Mouse (Mus musculus): ENCODE measurements around the gene Aldh1l2. TPM values are rescaled to one million over a fixed set of nuclear protein-coding genes. Genes with fewer than 3 reads are reported as not detected.

The Aldh1l2 gene
- polyA plus RNA-seq, 1 experiment from 2014 or later = 17.2 TPM

DNA sequence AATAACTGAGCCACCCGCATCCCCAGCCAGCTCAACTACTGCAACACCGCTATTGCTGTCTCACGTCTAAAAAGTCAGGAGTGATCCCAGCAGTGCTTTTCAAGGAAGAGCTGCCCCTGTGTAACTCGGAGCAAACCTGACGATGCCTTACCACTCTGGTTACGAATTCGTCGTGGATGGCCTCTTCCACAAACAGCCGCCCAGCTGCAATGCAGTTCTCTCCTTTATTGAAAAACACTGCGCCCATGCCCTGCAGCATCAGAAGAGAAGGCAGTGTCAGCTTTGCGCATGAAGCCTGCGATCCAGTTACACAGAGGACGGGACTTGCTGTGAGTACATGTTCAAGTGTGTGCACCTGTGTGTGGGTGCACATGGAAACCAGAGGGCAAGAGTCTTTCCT lies 36.6 kb downstream of the Aldh1l2 start:
- 89% methylated on average over 13 of the region's 13 CpGs for WGBS
- H3K27ac ChIP-seq (ENCODE audit: low read length) = no peak overlapping the region
- H3K27me3 ChIP-seq (ENCODE audit: control insufficient read depth, insufficient read depth, low read depth, low read length) = no peaks in the 10 kb centered on the region
- no peak for ATAC-seq
- no peaks in the 10 kb centered on the region for H3K4me1 ChIP-seq (ENCODE audit: control insufficient read depth, insufficient read depth, low read length)
- H3K9me3 ChIP-seq (replicated peaks; ENCODE audit: control insufficient read depth, low read length, poor library complexity, severe bottlenecking) = no peaks in the 10 kb centered on the region
- H3K4me3 ChIP-seq (ENCODE audit: low read depth, low read length) = no peak overlapping the region
- H3K4me2 ChIP-seq (ENCODE audit: low read length) = no peak overlapping the region
- peaks cover 21% of the 10 kb centered on the region for H3K36me3 ChIP-seq (ENCODE audit: control insufficient read depth, insufficient read depth, low read length)
- no peak overlapping the region for H3K9ac ChIP-seq (ENCODE audit: low read depth, low read length)

DNA sequence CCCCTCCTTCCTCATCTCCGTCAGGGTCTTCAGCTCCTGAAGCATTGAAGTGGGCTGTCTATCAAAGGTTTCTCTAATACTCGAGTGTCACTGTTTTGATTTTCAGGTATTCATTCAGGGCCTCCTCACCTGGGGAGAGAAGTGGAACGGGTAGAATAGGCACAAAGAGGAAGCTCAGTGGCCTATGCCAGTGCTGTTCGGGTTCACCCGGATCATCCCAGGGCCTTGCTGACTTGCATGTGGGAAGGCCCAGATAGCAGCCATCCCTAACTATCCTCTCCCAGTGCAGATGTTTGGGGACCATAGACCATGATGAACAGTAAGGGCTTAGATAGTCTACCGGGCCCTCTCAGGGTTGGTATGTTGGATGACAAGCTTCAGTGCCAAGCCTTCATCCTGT lies 43.4 kb downstream of the Aldh1l2 start:
- Histone ChIP-seq H3K9ac (ENCODE audit: low read depth, low read length) (no peak overlapping the region), H3K4me2 (ENCODE audit: low read length) (no peak overlapping the region), H3K4me3 (ENCODE audit: low read depth, low read length) (no peak overlapping the region), H3K9me3 (replicated peaks; ENCODE audit: control insufficient read depth, low read length, poor library complexity, severe bottlenecking) (no peaks in the 10 kb centered on the region), H3K4me1 (ENCODE audit: control insufficient read depth, insufficient read depth, low read length) (no peaks in the 10 kb centered on the region), H3K27ac (ENCODE audit: low read length) (no peak overlapping the region), H3K36me3 (ENCODE audit: control insufficient read depth, insufficient read depth, low read length) (peaks cover 51% of the 10 kb centered on the region), H3K27me3 (ENCODE audit: control insufficient read depth, insufficient read depth, low read depth, low read length) (no peaks in the 10 kb centered on the region)
- no peak for ATAC-seq
- WGBS = 93% methylated on average over 6 of the region's 6 CpGs

DNA sequence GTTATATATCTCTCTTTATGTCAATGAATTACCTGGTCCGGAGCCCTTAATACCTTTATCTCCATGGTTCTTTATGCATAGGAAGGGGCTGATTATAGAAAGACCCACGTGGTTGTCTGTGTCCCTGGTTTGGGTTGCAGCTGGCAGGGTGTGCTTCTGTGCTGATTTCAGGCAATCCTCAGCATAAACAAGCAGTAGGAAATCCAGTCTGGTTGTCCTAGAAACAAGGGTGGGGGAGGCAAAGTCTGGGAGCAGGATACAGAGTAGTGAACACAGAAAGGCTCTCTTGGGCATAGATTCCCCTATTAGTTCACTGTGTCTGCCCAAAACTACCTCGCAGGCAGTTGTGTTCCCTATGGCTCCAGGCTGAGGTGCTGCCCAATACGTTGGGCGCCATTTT lies 56.7 kb downstream of the Aldh1l2 start:
- Histone ChIP-seq H3K36me3 (ENCODE audit: control insufficient read depth, insufficient read depth, low read length) (no peaks in the 10 kb centered on the region), H3K4me2 (ENCODE audit: low read length) (no peak overlapping the region), H3K27me3 (ENCODE audit: control insufficient read depth, insufficient read depth, low read depth, low read length) (no peaks in the 10 kb centered on the region), H3K4me3 (ENCODE audit: low read depth, low read length) (no peak overlapping the region), H3K27ac (ENCODE audit: low read length) (no peak overlapping the region), H3K4me1 (ENCODE audit: control insufficient read depth, insufficient read depth, low read length) (no peaks in the 10 kb centered on the region), H3K9me3 (replicated peaks; ENCODE audit: control insufficient read depth, low read length, poor library complexity, severe bottlenecking) (peaks cover 5% of the 10 kb centered on the region; the same call in 1 of the 2 replicates), H3K9ac (ENCODE audit: low read depth, low read length) (no peak overlapping the region)
- WGBS = 82% methylated on average over 5 of the region's 5 CpGs
- ATAC-seq = no peak

DNA sequence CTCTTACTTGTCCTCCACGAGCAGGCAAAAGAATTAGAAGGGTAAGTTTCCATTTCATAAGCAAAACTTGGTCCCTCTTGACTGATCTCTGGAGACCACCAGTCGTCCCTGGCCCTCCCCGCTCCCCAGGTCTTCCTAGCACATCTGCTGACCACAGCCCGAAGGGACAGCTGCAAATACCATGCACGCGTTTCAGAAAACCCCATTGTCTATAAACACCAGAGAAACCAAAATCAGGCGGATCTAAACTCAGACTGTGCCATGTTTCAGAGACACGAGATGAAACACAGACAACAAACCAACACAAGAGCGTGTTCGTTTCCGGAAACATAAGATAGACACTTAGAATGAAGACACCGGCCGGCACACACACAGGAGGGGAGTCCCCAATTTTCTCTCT lies 58.7 kb downstream of the Aldh1l2 start:
- Histone ChIP-seq H3K4me3 (ENCODE audit: low read depth, low read length) (no peak overlapping the region), H3K9ac (ENCODE audit: low read depth, low read length) (no peak overlapping the region), H3K36me3 (ENCODE audit: control insufficient read depth, insufficient read depth, low read length) (no peaks in the 10 kb centered on the region), H3K27me3 (ENCODE audit: control insufficient read depth, insufficient read depth, low read depth, low read length) (no peaks in the 10 kb centered on the region), H3K27ac (ENCODE audit: low read length) (no peak overlapping the region), H3K4me2 (ENCODE audit: low read length) (no peak overlapping the region), H3K9me3 (replicated peaks; ENCODE audit: control insufficient read depth, low read length, poor library complexity, severe bottlenecking) (peaks cover 5% of the 10 kb centered on the region; the same call in 1 of the 2 replicates), H3K4me1 (ENCODE audit: control insufficient read depth, insufficient read depth, low read length) (no peaks in the 10 kb centered on the region)
- no peak for ATAC-seq
- WGBS = 96% methylated on average over 13 of the region's 13 CpGs

DNA sequence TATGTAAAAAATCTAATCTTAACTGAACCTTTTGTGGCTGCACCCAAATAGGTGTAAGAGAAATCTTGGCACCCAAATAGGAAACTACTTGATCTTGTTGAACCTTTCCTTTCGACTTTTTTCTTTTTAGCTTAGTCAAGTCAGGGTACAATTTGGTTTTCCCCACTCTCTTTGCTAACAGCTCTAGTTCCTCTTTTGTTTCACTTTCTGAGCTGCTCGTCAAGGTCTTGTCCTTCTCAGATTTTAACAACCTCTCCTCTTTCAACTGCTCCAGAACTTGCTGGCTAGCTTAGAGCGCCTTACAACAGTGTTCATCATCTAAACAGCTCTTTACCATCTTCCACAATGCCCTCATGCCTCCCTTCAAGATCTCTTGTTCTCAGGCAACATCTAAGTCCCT lies 76.4 kb downstream of the Aldh1l2 start:
- Histone ChIP-seq H3K4me3 (ENCODE audit: low read depth, low read length) (no peak overlapping the region), H3K4me1 (ENCODE audit: control insufficient read depth, insufficient read depth, low read length) (no peaks in the 10 kb centered on the region), H3K9me3 (replicated peaks; ENCODE audit: control insufficient read depth, low read length, poor library complexity, severe bottlenecking) (peaks cover 39% of the 10 kb centered on the region; the same call in 1 of the 2 replicates), H3K27me3 (ENCODE audit: control insufficient read depth, insufficient read depth, low read depth, low read length) (no peaks in the 10 kb centered on the region), H3K36me3 (ENCODE audit: control insufficient read depth, insufficient read depth, low read length) (peaks cover 13% of the 10 kb centered on the region), H3K4me2 (ENCODE audit: low read length) (no peak overlapping the region), H3K9ac (ENCODE audit: low read depth, low read length) (no peak overlapping the region), H3K27ac (ENCODE audit: low read length) (no peak overlapping the region)
- 95% methylated on average over 3 of the region's 3 CpGs for WGBS
- ATAC-seq = no peak

DNA sequence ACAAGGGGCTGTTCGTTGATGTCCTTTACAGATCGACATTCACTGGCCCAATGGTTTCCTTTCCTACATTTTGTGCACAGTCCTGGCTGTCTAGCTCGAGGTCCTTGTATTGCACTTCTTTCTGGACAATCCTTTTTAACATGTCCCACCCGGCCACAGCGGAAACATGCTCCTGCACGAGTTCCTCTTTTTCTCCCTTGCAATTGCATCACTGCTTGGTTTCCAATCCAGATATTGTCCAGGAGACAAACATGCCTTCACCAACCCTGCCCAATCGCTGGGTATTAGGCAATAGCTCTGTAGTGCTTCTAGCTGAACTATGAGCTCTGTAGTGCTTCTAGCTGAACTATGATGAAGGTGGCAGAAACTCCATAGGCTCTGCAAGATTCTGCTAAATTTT lies 85.4 kb downstream of the Aldh1l2 start:
- H3K4me1 ChIP-seq (ENCODE audit: control insufficient read depth, insufficient read depth, low read length) = no peaks in the 10 kb centered on the region
- H3K36me3 ChIP-seq (ENCODE audit: control insufficient read depth, insufficient read depth, low read length) = peaks cover 2% of the 10 kb centered on the region
- no peaks in the 10 kb centered on the region for H3K27me3 ChIP-seq (ENCODE audit: control insufficient read depth, insufficient read depth, low read depth, low read length)
- ATAC-seq = no peak
- H3K4me3 ChIP-seq (ENCODE audit: low read depth, low read length) = no peak overlapping the region
- no peak overlapping the region for H3K4me2 ChIP-seq (ENCODE audit: low read length)
- WGBS = 96% methylated on average over 7 of the region's 7 CpGs
- no peak overlapping the region for H3K27ac ChIP-seq (ENCODE audit: low read length)
- peaks cover 24% of the 10 kb centered on the region for H3K9me3 ChIP-seq (replicated peaks; ENCODE audit: control insufficient read depth, low read length, poor library complexity, severe bottlenecking)
- H3K9ac ChIP-seq (ENCODE audit: low read depth, low read length) = no peak overlapping the region

Other genes with a start within 250 kb of the Aldh1l2 start
- 10.9 and 11.6 TPM in 2 replicates for gene Slc41a2, start 196.3 kb downstream of the Aldh1l2 start, polyA plus RNA-seq (2015; fragmentation: Nextera tagmentation; extraction: Ambion mirVana)
- 0.79 and 0.93 TPM in 2 replicates for gene D10Wsu102e, start 173.9 kb downstream of the Aldh1l2 start, polyA plus RNA-seq (2015; fragmentation: Nextera tagmentation; extraction: Ambion mirVana)
- gene Washc4, start 9.6 kb upstream of the Aldh1l2 start, polyA plus RNA-seq (2015; fragmentation: Nextera tagmentation; extraction: Ambion mirVana) = 26.4 and 31.8 TPM in 2 replicates
- 56.1 and 58.3 TPM in 2 replicates for gene Appl2, start 114.6 kb upstream of the Aldh1l2 start, polyA plus RNA-seq (2015; fragmentation: Nextera tagmentation; extraction: Ambion mirVana)
- gene 1500009L16Rik, start 188.7 kb upstream of the Aldh1l2 start, polyA plus RNA-seq (2015; fragmentation: Nextera tagmentation; extraction: Ambion mirVana) = 94.0 and 102 TPM in 2 replicates